Mouse (Mus musculus) ES-Bruce4 (cell line): Measurements from ENCODE around the gene Klrb1.

Experiments used
- CTCF ChIP-seq: IDR thresholded peaks from one replicate; pipeline ENCODE4 v1.8.1; 2011; ENCODE audit warnings: low read depth, low read length
- EP300 ChIP-seq: IDR thresholded peaks from 2 replicates; pipeline ENCODE4 v1.6.1; 2011; ENCODE audit warnings: low read depth, low read length; ENCODE audit not compliant: insufficient read depth
- POLR2A ChIP-seq: IDR thresholded peaks from one replicate; pipeline ENCODE4 v1.8.1; 2011; ENCODE audit warnings: low read length; ENCODE audit not compliant: insufficient read depth

DNA sequence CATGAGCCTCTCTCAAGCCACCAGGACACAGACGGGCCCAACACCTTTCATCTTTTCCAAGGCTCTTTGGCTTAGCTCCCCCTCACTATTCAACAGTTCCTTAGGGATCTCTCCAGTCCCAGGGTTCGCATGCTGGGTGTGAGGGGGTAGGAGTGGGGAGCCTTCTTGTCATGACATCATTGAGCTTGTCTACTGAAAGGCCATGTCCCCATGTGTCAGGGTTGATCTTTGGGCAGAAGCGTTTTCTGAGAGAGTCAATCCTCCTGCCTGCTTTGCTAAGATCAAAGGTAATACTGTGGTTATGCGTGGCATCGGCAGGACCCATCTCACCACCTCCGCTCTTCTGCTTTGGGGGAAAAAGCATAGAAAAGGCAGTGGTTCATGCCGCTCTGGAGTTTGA lies 14.6 kb upstream of the Klrb1 start:
- TF ChIP-seq POLR2A = no peak
- TF ChIP-seq CTCF = no peak
- no peak for TF ChIP-seq EP300
